Mouse (Mus musculus): ENCODE data around the gene Cyp21a1. TPM values are rescaled to one million over a fixed set of nuclear protein-coding genes. Genes with fewer than 3 reads are reported as not detected.
"Not testable (repeated sequence)": the region's sequence is repeated elsewhere in the genome, so short reads cannot be mapped to it uniquely, and the experiment has no call there.

Cyp21a1 gene
- polyA plus RNA-seq, 1 experiment from 2014 or later, result not detected

GRCm38 (mm10) chr17:34798866-34799530 lies 5.4 kb downstream of the Cyp21a1 start:
- H3K9ac ChIP-seq (ENCODE audit: low read depth, low read length), result no peak overlapping the region
- no peak for ATAC-seq (replicated peaks; ENCODE audit: insufficient number of reproducible peaks, low FRiP score, low TSS enrichment)
- no peaks in the 10 kb centered on the region for H3K9me3 ChIP-seq (replicated peaks; ENCODE audit: control insufficient read depth, low read length)
- no peak overlapping the region for H3K4me2 ChIP-seq
- no peaks in the 10 kb centered on the region for H3K27me3 ChIP-seq (ENCODE audit: control insufficient read depth, insufficient read depth, low read length)
- no peak overlapping the region for H3K27ac ChIP-seq (ENCODE audit: low read depth, low read length)
- 86% methylated on average over 14 of the region's 17 CpGs for WGBS (ENCODE audit: insufficient replicate concordance)
- no peaks in the 10 kb centered on the region for H3K36me3 ChIP-seq (ENCODE audit: control insufficient read depth, insufficient read depth, low read length)
- H3K4me1 ChIP-seq (ENCODE audit: control insufficient read depth, insufficient read depth, low read length), result no peaks in the 10 kb centered on the region
- no peak overlapping the region for H3K4me3 ChIP-seq (ENCODE audit: low read depth, low read length)

- 74% methylated on average over 6 of the region's 7 CpGs for WGBS (ENCODE audit: insufficient replicate concordance)
- not testable (repeated sequence) for H3K27me3 ChIP-seq (ENCODE audit: control insufficient read depth, insufficient read depth, low read length); H3K4me1 ChIP-seq (ENCODE audit: control insufficient read depth, insufficient read depth, low read length); H3K36me3 ChIP-seq (ENCODE audit: control insufficient read depth, insufficient read depth, low read length); H3K27ac ChIP-seq (ENCODE audit: low read depth, low read length); H3K4me3 ChIP-seq (ENCODE audit: low read depth, low read length); H3K9ac ChIP-seq (ENCODE audit: low read depth, low read length); H3K9me3 ChIP-seq (replicated peaks; ENCODE audit: control insufficient read depth, low read length); ATAC-seq (replicated peaks; ENCODE audit: insufficient number of reproducible peaks, low FRiP score, low TSS enrichment); H3K4me2 ChIP-seq
Measured at GRCm38 (mm10) chr17:34798071-34798470, 6.3 kb downstream of the Cyp21a1 start.

- not testable (repeated sequence) for H3K9ac ChIP-seq (ENCODE audit: low read depth, low read length); H3K27ac ChIP-seq (ENCODE audit: low read depth, low read length); H3K4me2 ChIP-seq; H3K27me3 ChIP-seq (ENCODE audit: control insufficient read depth, insufficient read depth, low read length); H3K4me1 ChIP-seq (ENCODE audit: control insufficient read depth, insufficient read depth, low read length); H3K4me3 ChIP-seq (ENCODE audit: low read depth, low read length); H3K36me3 ChIP-seq (ENCODE audit: control insufficient read depth, insufficient read depth, low read length); H3K9me3 ChIP-seq (replicated peaks; ENCODE audit: control insufficient read depth, low read length); ATAC-seq (replicated peaks; ENCODE audit: insufficient number of reproducible peaks, low FRiP score, low TSS enrichment)
- 77% methylated on average over 10 of the region's 10 CpGs for WGBS (ENCODE audit: insufficient replicate concordance)
Measured at GRCm38 (mm10) chr17:34797211-34797995, 7.0 kb downstream of the Cyp21a1 start.

GRCm38 (mm10) chr17:34796311-34797140 lies 7.8 kb downstream of the Cyp21a1 start:
- Histone ChIP-seq H3K9me3 (replicated peaks; ENCODE audit: control insufficient read depth, low read length) (no peaks in the 10 kb centered on the region), H3K4me3 (ENCODE audit: low read depth, low read length) (no peak overlapping the region), H3K36me3 (ENCODE audit: control insufficient read depth, insufficient read depth, low read length) (no peaks in the 10 kb centered on the region), H3K4me1 (ENCODE audit: control insufficient read depth, insufficient read depth, low read length) (no peaks in the 10 kb centered on the region), H3K27ac (ENCODE audit: low read depth, low read length) (no peak overlapping the region), H3K9ac (ENCODE audit: low read depth, low read length) (no peak overlapping the region), H3K27me3 (ENCODE audit: control insufficient read depth, insufficient read depth, low read length) (no peaks in the 10 kb centered on the region), H3K4me2 (no peak overlapping the region)
- no peak for ATAC-seq (replicated peaks; ENCODE audit: insufficient number of reproducible peaks, low FRiP score, low TSS enrichment)
- 68% methylated on average over 8 of the region's 8 CpGs for WGBS (ENCODE audit: insufficient replicate concordance)

DNA sequence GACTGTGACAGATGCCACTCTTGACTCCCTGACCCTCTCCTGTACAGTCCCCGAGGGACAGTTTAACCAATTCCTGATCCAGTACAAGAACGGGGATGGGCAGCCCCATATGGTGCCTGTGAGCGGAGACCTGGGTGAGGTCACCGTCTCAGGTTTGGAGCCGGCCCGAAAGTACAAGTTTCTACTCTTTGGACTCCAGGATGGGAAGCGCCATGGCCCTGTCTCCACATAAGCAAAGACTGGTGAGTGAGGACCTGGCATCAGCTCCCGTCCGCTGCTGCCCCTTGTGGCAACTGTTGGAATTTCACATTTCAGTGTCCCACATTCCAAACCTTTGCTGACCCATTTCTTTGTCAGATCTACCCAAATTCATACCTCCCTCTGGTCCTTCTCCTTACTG lies 8.7 kb downstream of the Cyp21a1 start:
- no peak overlapping the region for H3K4me2 ChIP-seq
- no peak overlapping the region for H3K4me3 ChIP-seq (ENCODE audit: low read depth, low read length)
- no peak overlapping the region for H3K9ac ChIP-seq (ENCODE audit: low read depth, low read length)
- H3K36me3 ChIP-seq (ENCODE audit: control insufficient read depth, insufficient read depth, low read length), result no peaks in the 10 kb centered on the region
- WGBS (ENCODE audit: insufficient replicate concordance), result 52% methylated on average over 9 of the region's 9 CpGs
- H3K9me3 ChIP-seq (replicated peaks; ENCODE audit: control insufficient read depth, low read length), result no peaks in the 10 kb centered on the region
- H3K27me3 ChIP-seq (ENCODE audit: control insufficient read depth, insufficient read depth, low read length), result no peaks in the 10 kb centered on the region
- H3K27ac ChIP-seq (ENCODE audit: low read depth, low read length), result no peak overlapping the region
- ATAC-seq (replicated peaks; ENCODE audit: insufficient number of reproducible peaks, low FRiP score, low TSS enrichment), result no peak
- H3K4me1 ChIP-seq (ENCODE audit: control insufficient read depth, insufficient read depth, low read length), result no peaks in the 10 kb centered on the region

- H3K4me2 ChIP-seq, result no peak overlapping the region
- WGBS (ENCODE audit: insufficient replicate concordance), result 84% methylated on average over 10 of the region's 10 CpGs
- H3K27me3 ChIP-seq (ENCODE audit: control insufficient read depth, insufficient read depth, low read length), result no peaks in the 10 kb centered on the region
- no peaks in the 10 kb centered on the region for H3K36me3 ChIP-seq (ENCODE audit: control insufficient read depth, insufficient read depth, low read length)
- H3K9me3 ChIP-seq (replicated peaks; ENCODE audit: control insufficient read depth, low read length), result no peaks in the 10 kb centered on the region
- H3K4me3 ChIP-seq (ENCODE audit: low read depth, low read length), result no peak overlapping the region
- no peak for ATAC-seq (replicated peaks; ENCODE audit: insufficient number of reproducible peaks, low FRiP score, low TSS enrichment)
- no peaks in the 10 kb centered on the region for H3K4me1 ChIP-seq (ENCODE audit: control insufficient read depth, insufficient read depth, low read length)
- H3K9ac ChIP-seq (ENCODE audit: low read depth, low read length), result no peak overlapping the region
- H3K27ac ChIP-seq (ENCODE audit: low read depth, low read length), result no peak overlapping the region
Measured at GRCm38 (mm10) chr17:34795016-34795415, 9.3 kb downstream of the Cyp21a1 start.

- Histone ChIP-seq H3K27me3 (ENCODE audit: control insufficient read depth, insufficient read depth, low read length) (no peaks in the 10 kb centered on the region), H3K4me3 (ENCODE audit: low read depth, low read length) (no peak overlapping the region), H3K9ac (ENCODE audit: low read depth, low read length) (no peak overlapping the region), H3K4me2 (no peak overlapping the region), H3K9me3 (replicated peaks; ENCODE audit: control insufficient read depth, low read length) (0 out of 2 replicates have a peak, but pooled peaks cover 6% of the 10 kb centered on the region), H3K36me3 (ENCODE audit: control insufficient read depth, insufficient read depth, low read length) (no peaks in the 10 kb centered on the region), H3K4me1 (ENCODE audit: control insufficient read depth, insufficient read depth, low read length) (no peaks in the 10 kb centered on the region), H3K27ac (ENCODE audit: low read depth, low read length) (no peak overlapping the region)
- WGBS (ENCODE audit: insufficient replicate concordance), result 68% methylated on average over 9 of the region's 9 CpGs
- no peak for ATAC-seq (replicated peaks; ENCODE audit: insufficient number of reproducible peaks, low FRiP score, low TSS enrichment)
Measured at GRCm38 (mm10) chr17:34777680-34778325, 26.6 kb downstream of the Cyp21a1 start.

DNA sequence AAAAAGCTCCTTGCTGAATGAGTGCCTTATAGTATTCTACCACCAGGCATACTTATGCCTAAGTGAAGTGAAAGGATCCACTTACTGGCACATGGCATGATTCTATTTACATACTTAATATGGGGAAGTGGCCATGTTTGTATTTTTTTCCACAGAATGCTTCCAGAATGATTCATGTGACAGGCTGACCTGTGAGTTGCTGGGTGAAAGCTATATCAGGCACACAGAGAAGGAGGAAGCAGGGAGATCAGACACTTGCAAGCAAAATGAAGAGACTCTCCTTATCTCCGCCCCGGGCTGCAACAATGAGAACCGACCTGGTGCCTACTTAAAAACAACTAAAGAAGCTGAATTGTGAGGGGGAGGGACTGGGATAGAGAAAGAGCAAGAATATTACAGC lies 42.9 kb downstream of the Cyp21a1 start:
- no peaks in the 10 kb centered on the region for H3K9me3 ChIP-seq (replicated peaks; ENCODE audit: control insufficient read depth, low read length)
- no peaks in the 10 kb centered on the region for H3K27me3 ChIP-seq (ENCODE audit: control insufficient read depth, insufficient read depth, low read length)
- no peak overlapping the region for H3K4me3 ChIP-seq (ENCODE audit: low read depth, low read length)
- H3K4me1 ChIP-seq (ENCODE audit: control insufficient read depth, insufficient read depth, low read length), result no peaks in the 10 kb centered on the region
- ATAC-seq (replicated peaks; ENCODE audit: insufficient number of reproducible peaks, low FRiP score, low TSS enrichment), result no peak
- H3K9ac ChIP-seq (ENCODE audit: low read depth, low read length), result no peak overlapping the region
- no peak overlapping the region for H3K4me2 ChIP-seq
- H3K36me3 ChIP-seq (ENCODE audit: control insufficient read depth, insufficient read depth, low read length), result no peaks in the 10 kb centered on the region
- no peak overlapping the region for H3K27ac ChIP-seq (ENCODE audit: low read depth, low read length)
- 60% methylated on average over 3 of the region's 3 CpGs for WGBS (ENCODE audit: insufficient replicate concordance)
